Mouse (Mus musculus) 3T3-L1 (cell line): ENCODE measurements at regions not wholly inside any gene's neighbourhood (a gene's known extent, or its start where the extent isn't known, plus 50 kb on each side); places are given as distances from the start of the nearest gene placed in this dataset.

Experiments
- DNase-seq: peaks from one replicate; pipeline ENCODE4 v3.0.0-alpha.2; 2015; ENCODE audit warnings: low read depth, low spot score

DNA sequence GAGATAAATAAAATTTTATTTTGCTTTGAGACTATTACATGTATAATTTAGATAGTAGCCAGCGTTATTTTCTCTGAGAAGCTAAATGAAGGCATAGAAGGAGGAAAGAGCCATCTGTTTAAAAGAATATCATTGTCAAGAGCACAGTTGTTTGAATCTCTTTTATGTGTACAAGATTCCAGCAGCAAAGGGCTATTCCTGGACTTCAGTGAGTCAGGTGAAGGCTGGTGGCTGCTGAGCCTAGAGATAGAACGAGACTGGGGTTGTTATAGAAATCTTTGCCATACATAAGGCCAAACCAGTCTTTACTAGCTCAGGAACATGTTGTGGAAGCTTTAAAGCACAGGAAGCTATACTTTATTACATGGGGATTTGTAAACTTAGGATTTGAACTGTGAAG is 261.6 kb downstream of the Adcyap1 start:
- DNase-seq = no peak

DNA sequence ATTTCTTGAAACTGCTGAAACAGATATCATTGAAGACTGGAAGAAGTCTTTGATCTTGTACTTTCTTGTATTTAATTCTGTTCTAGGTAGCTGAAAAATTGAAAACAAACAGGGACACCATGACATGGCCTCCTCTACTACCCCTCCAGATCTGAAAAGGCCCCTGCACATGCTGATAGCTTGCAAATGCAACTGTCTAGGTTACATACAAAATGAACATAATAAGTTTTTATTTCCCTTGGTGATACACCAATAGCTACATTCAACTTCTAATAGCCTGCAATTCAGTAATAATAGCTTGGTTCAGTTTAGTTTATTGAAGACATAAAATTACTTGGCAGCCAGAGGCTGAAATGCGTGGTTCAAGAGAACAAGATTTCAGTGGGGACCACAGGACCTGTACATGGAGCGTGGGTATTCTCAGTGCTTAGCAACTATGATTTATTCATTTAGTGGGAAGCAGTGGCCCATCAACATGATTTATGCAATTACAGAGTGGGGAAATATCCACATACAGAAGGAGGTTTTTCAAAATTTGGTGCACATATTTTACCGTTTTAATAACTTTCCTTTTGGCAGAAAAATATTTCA is 264.9 kb downstream of the Adcyap1 start:
- no peak for DNase-seq

DNA sequence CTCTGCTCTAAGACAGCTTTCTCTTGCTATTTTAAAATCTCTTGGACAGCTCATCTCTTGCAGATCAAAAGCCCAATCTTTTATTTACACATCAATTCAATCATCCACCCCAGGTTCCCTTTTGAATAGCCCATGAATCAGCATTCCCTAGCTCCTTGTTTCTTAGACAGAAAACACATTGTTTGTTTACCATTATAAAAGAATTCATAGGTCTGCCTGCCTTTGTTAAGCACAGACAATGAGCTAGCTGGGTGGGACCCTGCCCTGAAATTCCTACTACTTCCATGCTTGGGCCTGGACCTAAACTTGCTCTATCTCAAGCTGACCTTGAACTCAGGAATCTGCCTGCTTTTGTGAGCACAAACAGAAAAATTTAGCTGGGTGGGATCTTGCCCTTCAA is 283.6 kb downstream of the Adcyap1 start:
- no peak for DNase-seq

DNA sequence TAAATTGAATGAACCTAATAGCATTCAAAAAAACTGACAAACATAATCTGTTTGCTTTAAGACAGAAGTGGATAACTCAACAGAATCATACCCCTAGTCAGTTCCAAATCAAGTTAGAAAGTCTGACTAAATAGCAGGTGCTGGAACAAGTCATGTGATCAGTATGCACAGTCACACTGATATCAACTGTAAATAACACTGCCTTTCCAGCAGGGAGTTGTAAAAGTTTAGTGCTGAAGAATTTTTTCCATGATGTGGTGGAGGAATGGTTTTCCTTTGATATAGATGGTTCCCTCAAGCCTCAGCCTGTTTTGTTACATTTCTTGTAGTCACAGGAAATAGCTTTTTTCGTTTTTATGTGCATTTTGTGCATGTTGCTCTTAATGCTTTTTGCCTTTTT is 285.7 kb downstream of the Adcyap1 start:
- DNase-seq = no peak

DNA sequence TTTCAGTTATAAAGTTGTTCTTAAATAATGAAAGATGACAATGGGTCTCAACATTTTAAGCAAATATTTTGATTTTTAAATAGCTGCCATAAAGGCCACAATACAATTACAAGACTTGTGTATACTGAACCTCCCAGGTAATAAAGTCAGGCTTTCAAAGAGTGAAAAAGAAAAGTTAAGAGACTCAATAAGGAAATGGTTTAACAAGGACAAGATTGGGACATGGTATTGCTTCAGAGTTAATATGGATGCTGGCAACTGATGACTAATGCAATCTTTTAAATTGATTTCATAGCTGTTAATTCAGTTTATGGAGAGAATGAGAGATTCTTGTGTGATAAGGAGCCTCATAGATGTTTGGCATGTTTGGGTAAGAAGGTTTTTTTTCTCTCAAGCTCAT is 287.6 kb downstream of the Adcyap1 start:
- no peak for DNase-seq

DNA sequence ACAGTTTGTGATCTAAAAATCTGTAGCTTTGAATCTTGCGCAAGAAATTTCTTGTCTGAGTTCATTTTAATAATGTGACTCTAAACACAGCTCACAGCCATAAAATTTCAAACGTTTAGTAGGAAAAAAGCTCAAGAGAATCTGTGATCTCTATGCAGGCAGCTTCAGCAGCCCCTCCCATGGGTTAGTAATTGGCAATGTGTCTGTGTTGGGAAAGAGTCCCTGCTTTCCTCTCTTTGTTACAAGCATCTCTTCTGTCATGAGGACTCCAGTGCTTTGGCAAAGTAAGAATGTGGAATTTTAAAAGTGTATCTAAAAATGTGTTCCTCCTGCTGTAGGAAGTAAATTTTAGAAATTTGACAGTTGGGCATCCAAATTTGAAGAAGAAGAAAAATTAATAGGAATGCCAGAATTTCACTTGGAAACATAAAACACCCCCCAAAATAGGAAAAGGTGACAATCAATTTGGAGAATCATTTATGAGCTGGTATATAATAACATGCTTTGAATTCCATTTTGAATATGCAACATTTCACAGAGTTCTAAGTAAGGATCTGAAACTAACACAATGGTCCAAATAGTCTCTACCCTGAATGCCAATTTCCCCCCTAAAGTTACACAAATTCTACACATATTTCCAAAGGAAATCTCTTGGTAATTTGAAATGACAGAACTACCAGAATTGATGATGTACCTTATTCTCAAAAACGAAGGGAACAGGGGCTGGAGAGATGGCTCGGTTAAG is 291.3 kb downstream of the Adcyap1 start:
- DNase-seq = no peak

DNA sequence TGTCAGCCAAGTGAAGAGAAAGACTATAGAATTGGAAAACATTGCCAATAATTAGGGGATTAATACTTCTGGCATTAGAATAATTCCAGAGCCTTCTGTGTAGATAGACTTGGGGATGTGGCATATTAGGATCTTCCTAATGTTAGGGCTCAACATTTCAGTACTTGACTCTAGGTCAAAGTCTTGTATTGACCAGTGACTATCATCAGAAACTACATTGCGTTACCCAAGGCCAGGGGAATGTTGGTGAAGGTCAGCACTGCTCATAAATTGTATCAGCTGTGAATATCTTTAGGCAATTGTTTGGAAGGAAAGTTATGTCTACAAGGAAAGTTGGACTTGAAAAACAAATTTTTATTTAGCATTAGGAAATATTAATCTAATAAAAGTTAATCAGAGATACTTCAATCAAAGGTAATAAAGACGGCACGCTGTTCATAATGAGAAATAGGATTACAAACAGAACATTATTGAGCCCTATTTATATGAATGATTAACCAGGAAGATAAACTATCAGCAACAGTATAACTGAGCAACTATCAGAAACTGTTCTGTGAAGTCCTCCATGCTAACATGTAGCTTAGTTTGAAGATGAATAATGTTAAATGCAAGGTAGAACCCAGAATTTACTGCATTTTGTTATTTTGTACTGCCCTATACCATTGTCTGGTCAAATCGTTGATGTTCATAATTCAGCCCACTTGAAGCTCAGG is 310.2 kb downstream of the Adcyap1 start:
- no peak for DNase-seq

DNA sequence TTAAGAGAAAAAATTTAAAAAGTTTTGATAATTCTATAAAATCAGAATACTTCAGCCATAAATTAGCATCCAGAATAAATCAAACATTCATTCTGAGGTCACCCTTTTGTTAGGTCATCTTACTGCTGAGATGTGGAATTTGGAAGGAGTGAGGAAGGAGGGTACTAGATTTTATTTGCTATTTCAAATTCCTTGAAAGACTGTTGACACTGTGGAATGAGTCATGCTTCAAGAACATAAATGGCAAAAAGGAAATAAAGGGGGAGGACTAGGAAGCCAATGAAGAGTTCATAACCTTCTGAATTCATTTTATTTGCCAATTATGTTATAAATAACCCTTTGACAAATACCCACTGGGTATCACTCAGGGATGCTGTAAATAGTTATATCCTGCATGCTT is 324.6 kb downstream of the Adcyap1 start:
- peak; percentile 51 for DNase-seq

DNA sequence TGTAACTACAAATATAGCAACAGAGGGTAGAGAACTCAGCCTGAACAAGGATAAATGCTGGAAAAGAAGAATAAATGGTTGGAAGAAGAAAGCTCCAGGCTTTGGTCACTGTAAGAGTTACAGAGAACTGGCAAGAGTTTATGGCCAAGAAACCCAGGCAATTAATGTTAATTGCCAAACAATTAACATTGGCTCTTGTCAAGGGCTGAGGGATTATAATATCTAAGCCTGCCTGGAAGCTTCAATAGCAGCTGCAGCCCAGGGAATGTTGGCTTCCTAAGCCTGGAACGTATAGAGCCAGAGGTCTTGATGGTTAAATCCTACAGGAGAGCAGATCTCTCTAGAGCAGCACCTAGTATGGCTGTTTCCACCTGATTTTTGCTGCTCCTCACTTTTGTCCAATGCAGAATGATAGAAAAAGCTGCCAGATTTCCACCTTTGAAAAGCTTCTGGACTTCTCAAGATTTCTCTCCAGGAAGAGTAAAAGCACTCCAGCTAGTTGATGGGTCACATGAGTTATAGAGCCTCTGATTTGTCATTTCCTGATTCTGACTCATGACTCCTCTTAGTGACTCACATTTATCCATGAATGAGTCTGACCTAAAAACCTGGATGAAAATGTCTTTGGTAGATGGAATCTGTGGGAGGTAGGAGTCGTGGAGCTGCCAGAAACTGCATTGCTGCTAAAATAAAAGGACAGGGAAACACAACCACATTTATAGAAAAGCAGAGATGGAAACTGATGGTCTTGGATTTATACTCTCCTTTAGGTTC is 327.2 kb downstream of the Adcyap1 start:
- DNase-seq = peak; percentile 87

DNA sequence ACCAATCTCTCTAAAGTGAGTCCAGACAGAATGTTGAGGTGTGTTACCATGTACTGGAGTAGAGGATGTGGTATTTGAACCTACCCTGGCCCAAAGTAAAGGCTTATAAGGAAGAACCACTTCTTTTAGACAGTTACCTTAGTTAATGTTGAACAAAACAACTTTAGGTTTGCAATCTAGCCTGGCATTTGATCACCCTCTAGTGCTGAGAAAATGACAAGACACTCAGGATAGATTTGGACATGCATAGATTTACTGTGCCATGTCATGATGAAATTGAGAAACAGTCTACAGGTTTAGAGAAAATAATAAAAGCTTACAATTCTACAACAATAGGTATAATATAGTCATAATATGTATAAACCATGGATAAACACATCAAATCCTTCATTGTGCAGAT is 333.7 kb downstream of the Adcyap1 start:
- DNase-seq = peak; percentile 55

DNA sequence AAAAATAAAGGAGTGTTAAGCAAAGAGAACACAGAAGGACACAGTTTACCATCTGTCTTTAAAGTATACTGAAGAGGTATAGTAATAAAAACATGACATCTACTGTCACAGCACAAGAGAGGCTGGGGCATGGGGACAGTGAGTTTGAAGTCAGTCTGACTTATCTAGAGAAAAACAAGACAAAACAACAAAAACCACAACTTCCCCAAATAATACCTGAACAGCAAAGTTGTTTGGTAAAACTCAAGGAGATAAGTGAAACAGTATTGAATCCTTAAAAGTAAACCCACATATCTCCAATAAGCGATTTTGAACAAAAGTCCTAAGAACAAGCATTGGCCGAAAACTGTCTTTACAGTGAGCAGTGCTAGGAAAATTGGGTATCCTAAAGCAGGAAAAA is 336.1 kb downstream of the Adcyap1 start:
- no peak for DNase-seq

DNA sequence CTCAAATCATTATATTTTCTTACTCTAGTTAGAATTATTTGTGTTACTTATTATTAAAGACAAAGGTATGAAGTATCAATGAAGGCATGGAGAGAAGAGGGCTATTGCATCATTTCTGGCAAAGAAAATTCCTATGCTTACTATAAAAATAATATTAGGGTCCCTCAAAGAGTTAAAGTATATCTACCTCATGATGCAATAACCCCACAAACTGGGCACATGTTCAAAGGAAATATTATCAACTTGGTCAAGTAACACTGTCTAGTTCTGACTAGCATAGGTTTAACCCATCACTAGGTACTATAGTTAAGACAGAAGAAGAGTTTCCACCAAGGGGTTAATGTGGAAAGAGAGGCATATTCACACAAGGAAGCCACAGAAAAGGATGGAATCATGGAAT is 336.9 kb downstream of the Adcyap1 start:
- no peak for DNase-seq

DNA sequence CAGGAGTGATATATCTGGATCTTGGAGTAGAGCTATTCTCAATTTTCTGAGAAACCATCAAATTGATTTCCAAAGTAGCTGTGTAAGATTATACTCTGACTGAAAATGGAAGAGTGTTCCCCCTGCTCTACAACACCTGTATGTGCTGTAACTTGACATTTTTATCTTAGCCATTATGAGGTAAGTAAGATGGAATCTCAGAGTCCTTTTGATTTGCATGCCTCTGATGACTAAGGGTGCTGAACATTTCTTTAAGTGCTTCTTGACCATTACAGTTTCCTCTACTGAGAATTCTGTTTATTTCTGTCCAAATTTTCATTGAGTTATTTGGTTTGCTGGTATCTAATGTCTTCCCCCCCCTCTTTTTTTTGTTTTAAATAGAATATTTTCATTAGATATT is 343.0 kb downstream of the Adcyap1 start:
- no peak for DNase-seq

DNA sequence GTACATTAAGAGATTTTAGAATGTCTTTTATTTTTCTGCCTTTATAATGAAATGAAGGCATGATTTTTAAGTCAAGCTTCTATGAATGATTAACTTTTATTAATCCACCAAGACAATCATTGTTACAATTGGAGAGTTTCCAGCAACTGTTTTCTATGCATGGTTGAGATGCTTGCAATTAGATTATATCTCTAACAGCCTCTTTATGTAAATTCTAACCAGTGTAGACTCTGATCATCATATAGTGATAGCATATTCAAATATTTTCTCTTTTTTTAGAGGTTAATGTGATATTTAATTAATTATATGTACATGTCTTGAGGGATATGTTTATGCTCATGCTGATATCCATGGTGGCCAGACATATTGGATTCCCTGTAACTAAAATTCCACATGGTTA is 351.5 kb downstream of the Adcyap1 start:
- DNase-seq = no peak

DNA sequence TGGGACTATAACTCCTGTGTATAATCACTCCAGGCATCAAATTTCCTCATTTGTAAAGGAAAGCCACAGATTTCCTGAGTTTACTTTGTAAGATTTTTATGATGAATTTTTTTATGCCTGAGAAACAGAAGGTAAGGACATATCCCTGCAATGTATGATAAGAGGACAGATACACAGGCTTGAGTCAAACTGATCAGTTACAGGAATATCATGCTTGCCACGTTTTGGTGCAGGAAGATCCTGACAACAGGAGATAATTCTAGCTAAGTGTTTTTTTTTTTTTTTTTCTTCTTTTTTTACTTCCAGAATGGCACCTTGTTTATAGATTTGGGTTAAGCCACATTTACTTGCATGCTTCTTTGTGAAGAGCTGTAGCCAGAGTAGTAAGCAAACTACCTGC is 357.1 kb downstream of the Adcyap1 start:
- no peak for DNase-seq

DNA sequence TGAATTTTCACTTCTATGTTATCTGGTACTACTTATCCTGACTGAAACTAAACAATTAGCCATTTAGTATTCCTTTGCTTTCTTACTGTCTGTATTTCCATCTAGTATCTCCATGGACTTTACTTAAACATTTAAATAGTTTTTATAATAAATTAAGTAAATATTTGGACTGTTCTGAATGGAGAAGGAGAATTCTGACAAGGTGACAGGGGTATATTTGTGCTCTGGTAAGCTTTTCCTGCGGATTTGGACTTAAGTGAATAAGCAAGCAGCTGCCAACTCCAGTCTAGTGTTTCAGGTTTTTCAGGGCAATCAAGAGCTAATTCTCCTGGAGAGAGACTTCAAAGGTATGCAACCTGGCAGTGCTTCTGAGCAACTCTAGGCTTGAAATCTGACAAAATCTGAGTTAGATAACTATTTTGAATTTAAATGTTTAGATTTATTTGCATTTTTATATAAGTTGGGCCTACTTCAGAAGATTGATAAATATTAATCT is 364.5 kb downstream of the Adcyap1 start:
- no peak for DNase-seq

DNA sequence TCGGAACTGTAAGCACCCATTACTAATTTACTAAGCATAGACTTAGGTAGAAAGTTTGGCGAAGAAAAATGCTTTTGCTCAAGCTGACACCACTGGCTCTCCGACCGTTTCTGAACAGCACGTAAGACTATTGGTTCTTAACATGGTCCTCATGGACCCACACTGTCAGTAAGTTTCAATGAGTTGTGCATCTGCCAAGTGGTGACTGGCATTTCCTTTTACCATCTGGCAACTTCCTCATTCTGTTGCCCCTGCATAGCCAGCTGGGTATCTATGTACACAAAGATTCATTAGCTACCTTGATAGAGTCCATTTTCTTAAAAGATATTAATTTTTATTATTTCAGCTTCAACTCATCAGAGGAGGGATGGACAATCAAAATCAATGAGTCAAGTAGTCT is 381.2 kb downstream of the Adcyap1 start:
- no peak for DNase-seq

DNA sequence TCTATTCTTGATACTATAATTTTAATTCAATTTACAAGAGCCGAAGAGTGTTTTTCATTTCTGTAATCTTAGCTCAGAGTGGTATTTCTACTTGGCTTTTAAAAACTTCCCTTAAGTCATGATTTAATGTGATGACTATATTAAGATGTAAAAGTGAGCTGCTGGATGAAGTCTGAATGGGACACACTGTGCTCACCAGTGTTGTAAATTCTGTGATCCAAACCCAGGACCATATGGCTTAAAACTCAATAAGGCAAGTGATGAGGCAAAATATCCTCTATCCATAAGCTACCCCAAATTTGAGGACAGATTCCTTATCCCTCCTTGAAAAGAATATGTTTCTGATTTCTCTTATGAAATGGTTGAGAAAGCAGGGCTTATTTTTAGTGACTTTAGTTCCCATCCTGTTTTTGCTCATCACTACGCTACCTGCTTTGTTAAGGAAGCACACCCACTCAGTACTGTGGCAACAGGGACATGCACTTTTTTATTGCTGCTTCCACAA is 399.4 kb downstream of the Adcyap1 start:
- DNase-seq = no peak

DNA sequence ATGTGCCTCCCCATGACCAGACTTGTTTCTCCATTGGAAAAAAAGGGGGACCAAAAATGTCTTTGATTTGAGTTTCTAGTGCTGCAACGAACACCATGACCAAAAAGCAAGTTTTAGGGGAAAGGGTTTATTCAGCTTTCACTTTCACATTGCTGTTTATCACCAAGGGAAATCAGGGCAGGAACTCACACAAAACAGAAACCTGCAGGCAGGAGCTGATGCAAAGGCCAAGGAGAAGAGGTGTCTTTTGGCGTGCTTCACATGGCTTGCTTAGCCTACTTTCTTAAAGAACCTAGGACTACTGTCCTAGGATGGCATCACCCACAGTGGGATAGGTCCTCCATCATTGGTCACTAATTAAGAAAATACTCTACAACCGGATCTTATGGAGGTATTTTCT is 401.4 kb downstream of the Adcyap1 start:
- DNase-seq = peak; percentile 1

DNA sequence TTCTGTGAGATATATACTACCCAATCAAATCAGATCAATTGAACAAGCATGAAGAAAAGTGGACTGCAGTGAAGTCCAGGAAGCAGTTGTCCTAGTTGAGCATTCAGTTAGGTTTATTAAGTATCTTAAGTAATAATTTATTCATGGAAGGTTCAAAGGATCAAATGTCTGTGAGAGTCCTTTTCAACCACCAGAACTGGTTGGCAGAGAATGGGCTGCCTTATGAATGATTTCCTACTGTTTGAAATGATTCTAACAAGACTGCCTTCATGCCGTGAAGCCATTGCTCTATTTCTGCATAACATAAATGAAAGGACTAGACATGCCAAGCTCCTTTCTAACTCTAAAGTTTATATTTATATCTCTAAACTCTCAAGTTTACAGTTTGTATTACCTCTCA is 410.4 kb downstream of the Adcyap1 start:
- no peak for DNase-seq

DNA sequence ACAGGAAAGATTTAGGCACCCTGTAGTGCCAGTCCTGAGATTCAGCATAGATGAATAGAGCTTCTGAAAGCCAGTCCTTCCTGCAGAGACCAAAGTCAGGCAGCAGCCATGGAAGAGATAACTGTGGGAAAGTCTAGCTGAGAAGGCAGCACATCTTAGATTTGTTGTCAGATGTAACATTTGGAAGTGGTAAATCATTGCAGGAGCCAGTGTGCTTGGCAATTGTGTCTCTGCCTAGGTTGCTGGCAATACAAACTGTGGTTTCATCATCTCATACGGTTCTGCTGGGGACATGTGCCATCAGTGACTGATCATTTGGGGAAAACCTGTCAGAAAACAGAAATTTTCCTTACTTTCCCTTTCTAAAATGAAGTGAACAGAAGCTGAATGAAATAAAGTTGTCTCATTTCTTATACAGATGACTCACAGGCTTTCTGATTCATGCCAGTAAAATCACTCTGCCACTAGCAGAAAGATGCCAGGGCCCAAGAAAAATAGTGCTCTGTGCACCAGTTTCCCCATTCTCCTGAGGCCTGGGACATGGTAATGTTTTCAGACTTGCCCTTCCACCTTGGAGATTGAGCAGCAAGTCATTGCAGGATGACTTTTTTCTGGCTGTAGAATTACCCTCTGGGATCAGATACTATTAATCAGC is 411.3 kb downstream of the Adcyap1 start:
- DNase-seq = peak; percentile 9
